Mouse (Mus musculus) lung, postnatal 4 days (tissue): ENCODE measurements at regions not wholly inside any gene's neighbourhood (a gene's known extent, or its start where the extent isn't known, plus 50 kb on each side); places are given as distances from the start of the nearest gene placed in this dataset.

Experiments
- DNase-seq, 2 experiments: peaks; one replicate each; pipeline ENCODE4 v3.0.0; 2021

- no peak for DNase-seq
Observed at GRCm38 (mm10) chr16:77684521-77684920, 82.6 kb upstream of the Gm11146 start.

- DNase-seq, result no peak
Observed at GRCm38 (mm10) chr16:77679234-77679633, 77.3 kb upstream of the Gm11146 start.

GRCm38 (mm10) chr16:77676805-77677204 is 74.9 kb upstream of the Gm11146 start:
- DNase-seq, result no peak

- DNase-seq, result no peak
Observed at GRCm38 (mm10) chr16:77675885-77676597, 74.1 kb upstream of the Gm11146 start.

GRCm38 (mm10) chr16:77671253-77671652 is 69.4 kb upstream of the Gm11146 start:
- DNase-seq, result no peak

- no peak for DNase-seq
Observed at GRCm38 (mm10) chr16:77665781-77666180, 63.9 kb upstream of the Gm11146 start.

- DNase-seq, result no peak
Observed at GRCm38 (mm10) chr16:77662107-77662518, 60.2 kb upstream of the Gm11146 start.

- DNase-seq, result no peak
Observed at GRCm38 (mm10) chr16:77653306-77653705, 51.4 kb upstream of the Gm11146 start.
